Mouse (Mus musculus) cerebellum, adult 2 months (tissue): Measurements from ENCODE around the gene Nr2f6. TPM values are rescaled to one million over a fixed set of nuclear protein-coding genes. Genes with fewer than 3 reads are reported as not detected.

Source experiments
- DNase-seq, 2 experiments: peaks; one replicate each; pipeline ENCODE4 v3.0.0; 2021
- H3K27ac ChIP-seq: fragments of 200-500 bp; 2 replicates; pipeline ENCODE4 v1.5.1; 2012; ENCODE audit warnings: low read length, control low read depth, inconsistent platforms; ENCODE audit not compliant: insufficient read depth
- H3K27me3 ChIP-seq: fragments of 200-500 bp; 2 replicates; pipeline ENCODE4 v1.6.1; 2012; ENCODE audit warnings: inconsistent platforms, mild to moderate bottlenecking, low read length, moderate library complexity; ENCODE audit not compliant: control insufficient read depth, insufficient read depth
- H3K4me1 ChIP-seq: fragments of 200-500 bp; 2 replicates; pipeline ENCODE4 v1.6.1; 2011; ENCODE audit warnings: low read length; ENCODE audit not compliant: control insufficient read depth, insufficient read depth
- H3K4me3 ChIP-seq: fragments of 200-500 bp; replicated peaks from 2 replicates; pipeline ENCODE3; 2011; ENCODE audit warnings: mild to moderate bottlenecking, low read depth, low read length, control low read depth; ENCODE audit not compliant: insufficient read depth
- CTCF ChIP-seq: fragments of 200-500 bp; IDR thresholded peaks from 2 replicates; pipeline ENCODE4 v1.5.1; 2011; ENCODE audit warnings: low read depth, mild to moderate bottlenecking, control low read depth, low read length, moderate library complexity, borderline replicate concordance; ENCODE audit not compliant: insufficient read depth
- POLR2A ChIP-seq: fragments of 200-500 bp; IDR thresholded peaks from 2 replicates; pipeline ENCODE4 v1.6.1; 2011; ENCODE audit warnings: low read length, control low read depth, borderline replicate concordance; ENCODE audit not compliant: insufficient read depth
- WGBS: fragments of 180-500 bp; shearing (Covaris S2); methylation state at CpG from one replicate; pipeline ENCODE4 v1.1.7; 2018; 5-methylcytosine and 5-hydroxymethylcytosine counted together
- polyA plus RNA-seq: library from polyadenylated mRNA; depleted of rRNA; stranded (reverse); fragments of >200 nt; gene quantifications from 2 replicates; pipeline ENCODE4 v1.2.3, GENCODE M21; 2012

The Nr2f6 gene
- polyA plus RNA-seq, 1 experiment = 53.0 TPM

DNA sequence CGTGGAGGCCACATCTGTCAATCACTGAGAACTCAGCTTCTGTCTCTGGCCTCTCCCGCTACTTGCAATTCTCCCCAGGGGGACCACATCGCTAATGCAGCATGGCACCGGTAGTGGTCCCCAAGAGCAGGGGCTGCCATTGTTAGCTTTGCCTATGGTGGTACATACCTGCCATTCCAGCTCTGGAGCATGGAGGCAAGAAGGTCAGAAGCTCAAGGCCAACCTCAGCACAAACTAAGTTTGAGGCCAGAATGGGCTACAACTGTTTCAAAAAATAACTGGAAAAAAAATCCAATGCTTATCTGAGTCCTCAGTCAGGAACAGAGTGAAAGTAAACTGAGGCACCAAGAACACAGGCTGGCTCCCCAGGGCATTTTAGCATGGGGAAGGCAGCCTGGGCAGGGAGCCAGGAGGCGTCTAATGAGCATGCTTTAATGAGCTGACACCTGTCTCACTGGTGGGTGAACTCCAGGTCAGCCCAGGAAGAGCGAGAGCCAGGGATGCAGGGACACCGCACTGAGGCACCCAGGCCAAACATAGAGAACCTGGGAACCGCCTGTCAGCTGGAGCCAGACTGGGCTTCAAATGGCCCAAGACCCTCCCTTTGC lies 5.2 kb downstream of the Nr2f6 start:
- TF ChIP-seq POLR2A = no peak
- TF ChIP-seq CTCF = no peak
- Histone ChIP-seq H3K4me1 (peaks cover 20% of the 10 kb centered on the region), H3K27me3 (no peaks in the 10 kb centered on the region), H3K27ac (peak overlapping the region; percentile 57), H3K4me3 (peak overlapping the region; percentile 32)
- 37% methylated on average over 8 of the region's 8 CpGs for WGBS
- DNase-seq = peak in 1 of 2 experiments; percentile 39

DNA sequence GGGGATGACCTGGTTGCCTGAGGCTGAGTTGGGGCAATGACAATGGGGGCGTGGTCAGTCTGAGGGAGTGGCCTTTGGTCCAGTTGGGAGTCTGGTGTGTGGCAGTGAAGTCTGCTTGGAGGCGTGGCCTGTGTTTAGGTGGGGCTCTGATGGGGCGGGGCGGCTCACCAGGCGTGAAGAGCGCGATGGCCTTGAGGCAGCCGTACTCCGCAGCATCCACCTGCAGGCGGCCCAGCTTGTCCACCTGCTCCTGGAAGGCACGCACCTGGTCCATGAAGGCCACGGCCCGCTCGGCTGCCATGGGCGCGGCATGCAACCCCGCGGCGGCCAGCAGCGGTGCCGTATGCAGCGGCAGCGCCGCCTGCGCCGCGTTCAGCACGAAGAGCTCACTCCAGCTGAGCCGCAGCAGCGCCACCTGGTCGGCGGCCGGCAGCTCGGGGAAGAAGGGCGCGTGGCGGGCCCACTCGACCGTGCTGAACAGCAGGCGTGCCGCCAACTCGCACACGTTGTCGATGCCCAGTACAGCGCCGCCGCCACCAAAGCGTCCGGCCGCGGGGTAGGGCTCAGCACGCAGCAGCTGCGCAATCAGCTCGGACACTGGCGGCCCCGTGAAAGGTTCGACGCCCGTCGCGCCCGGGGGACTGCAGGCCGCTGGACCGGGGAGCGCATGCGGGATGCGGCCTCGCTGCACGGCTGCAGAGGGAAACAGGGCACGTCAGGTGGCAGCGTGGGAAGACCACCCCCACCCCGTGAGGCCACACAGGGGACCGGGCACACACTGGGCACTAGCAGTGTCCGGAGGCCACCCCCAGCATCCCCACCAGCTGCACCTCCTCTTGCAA lies 6.0 kb downstream of the Nr2f6 start:
- DNase-seq = peak; percentile 80 to 83
- TF ChIP-seq CTCF (no peak), POLR2A (0 out of 2 replicates have a peak, but pooled peaks have one; percentile 35)
- peak overlapping the region; percentile 57 for H3K27ac ChIP-seq
- H3K27me3 ChIP-seq = no peaks in the 10 kb centered on the region
- H3K4me1 ChIP-seq = peaks cover 20% of the 10 kb centered on the region
- 5% methylated on average over 74 of the region's 74 CpGs for WGBS
- H3K4me3 ChIP-seq = peak overlapping the region; percentile 32

- peaks cover 20% of the 10 kb centered on the region for H3K4me1 ChIP-seq
- DNase-seq = peak in 1 of 2 experiments; percentile 31
- H3K4me3 ChIP-seq = no peak overlapping the region
- 70% methylated on average over 17 of the region's 17 CpGs for WGBS
- peak overlapping the region; percentile 26; the same call in 1 of the 2 replicates for H3K27ac ChIP-seq
- no peak for TF ChIP-seq CTCF
- no peak for TF ChIP-seq POLR2A
- no peaks in the 10 kb centered on the region for H3K27me3 ChIP-seq
Observed at GRCm38 (mm10) chr8:71374616-71375206, 7.0 kb downstream of the Nr2f6 start.

- DNase-seq = no peak
- no peak overlapping the region for H3K4me3 ChIP-seq
Observed at GRCm38 (mm10) chr8:71373000-71373399, 8.8 kb downstream of the Nr2f6 start.

GRCm38 (mm10) chr8:71372427-71372826 lies 9.3 kb downstream of the Nr2f6 start:
- Histone ChIP-seq H3K4me3 (no peak overlapping the region), H3K27ac (no peak overlapping the region)
- WGBS = 77% methylated on average over 12 of the region's 12 CpGs

More at GRCm38 (mm10) chr8:71373000-71373399, 8.8 kb downstream of the Nr2f6 start:
- peaks cover 19% of the 10 kb centered on the region for H3K4me1 ChIP-seq
- no peak overlapping the region for H3K27ac ChIP-seq
- no peak for TF ChIP-seq CTCF
- TF ChIP-seq POLR2A = no peak
- 91% methylated on average over 3 of the region's 3 CpGs for WGBS
- no peaks in the 10 kb centered on the region for H3K27me3 ChIP-seq

GRCm38 (mm10) chr8:71371236-71371848 lies 10.4 kb downstream of the Nr2f6 start, which contains the start of gene Ocel1:
Ocel1 (plus strand) TSS chr8:71371298.
- peaks cover 13% of the 10 kb centered on the region for H3K4me1 ChIP-seq
- WGBS = 1% methylated on average over 68 of the region's 68 CpGs

More at GRCm38 (mm10) chr8:71372427-71372826, 9.3 kb downstream of the Nr2f6 start:
- Histone ChIP-seq H3K27me3 (no peaks in the 10 kb centered on the region), H3K4me1 (peaks cover 22% of the 10 kb centered on the region)
- TF ChIP-seq POLR2A (no peak), CTCF (no peak)
- DNase-seq = peak; percentile 37 to 41

GRCm38 (mm10) chr8:71370711-71371235 lies 11.0 kb downstream of the Nr2f6 start:
- H3K4me3 ChIP-seq = peak overlapping the region; percentile 98
- H3K4me1 ChIP-seq = peaks cover 10% of the 10 kb centered on the region
- 5% methylated on average over 5 of the region's 5 CpGs for WGBS
- H3K27me3 ChIP-seq = no peaks in the 10 kb centered on the region
- peak overlapping the region; percentile 99; the same call in 1 of the 2 replicates for H3K27ac ChIP-seq
- peak in 1 of 2 experiments; percentile 37 for DNase-seq
- TF ChIP-seq CTCF (no peak), POLR2A (no peak)

More at GRCm38 (mm10) chr8:71371236-71371848, 10.4 kb downstream of the Nr2f6 start, which contains the start of gene Ocel1:
- Histone ChIP-seq H3K27ac (peak within 1 kb of the TSS; percentile 99), H3K4me3 (peak within 1 kb of the TSS; percentile 98), H3K27me3 (no peaks in the 10 kb centered on the region)
- peak; percentile 72; the same call in 1 of the 2 replicates for TF ChIP-seq POLR2A
- TF ChIP-seq CTCF = peak; percentile 68
- DNase-seq = peak; percentile 96 to 98
